In genomic region chr12:113157002-113157401, GRCm38 (mm10) we compare ENCODE assay signal across 8 mouse cellular contexts. TPM values are rescaled to one million over a fixed set of nuclear protein-coding genes. Genes with fewer than 3 reads are reported as not detected.
A peak's percentile ranks its signal among the peaks of the same experiment; 100 is the strongest.
DNase-seq lines count a peak whose midpoint lies in the region; ATAC-seq lines count a peak whose summit lies in the region.

No protein-coding gene starts in this region.

- WGBS in embryonic facial prominence, embryonic 11.5 days, result 37% methylated on average over 8 of the region's 8 CpGs
- WGBS in hindbrain, embryonic 16.5 days, result 31% methylated on average over 8 of the region's 8 CpGs

- H3K9ac ChIP-seq in embryonic facial prominence, embryonic 11.5 days (replicated peaks; ENCODE audit: low read length), result peak overlapping the region; percentile 52
- H3K9ac ChIP-seq in hindbrain, embryonic 16.5 days (ENCODE audit: low read depth, low read length), result peak overlapping the region; percentile 67; the same call in 1 of the 2 replicates

- no peak for ATAC-seq in embryonic facial prominence, embryonic 11.5 days (replicated peaks; ENCODE audit: insufficient number of reproducible peaks, low FRiP score, low TSS enrichment, low read depth)
- ATAC-seq in hindbrain, embryonic 16.5 days, result no peak
- no peak for ATAC-seq in megakaryocyte-erythroid progenitor cell, adult 5-6 weeks (replicated peaks; ENCODE audit: low FRiP score, low TSS enrichment, poor library complexity, severe bottlenecking)

- peaks cover 2% of the 10 kb centered on the region; the same call in 1 of the 2 replicates for H3K27me3 ChIP-seq in embryonic facial prominence, embryonic 11.5 days (ENCODE audit: control insufficient read depth, insufficient read depth, low read length)
- H3K27me3 ChIP-seq in hindbrain, embryonic 16.5 days (replicated peaks; ENCODE audit: control insufficient read depth, insufficient read depth, low read length), result peaks cover 7% of the 10 kb centered on the region

- no peaks in the 10 kb centered on the region for H3K36me3 ChIP-seq in embryonic facial prominence, embryonic 11.5 days (replicated peaks; ENCODE audit: control insufficient read depth, insufficient read depth, low read depth, low read length)
- H3K36me3 ChIP-seq in hindbrain, embryonic 16.5 days (ENCODE audit: control insufficient read depth, insufficient read depth, low read length), result no peaks in the 10 kb centered on the region

- H3K27ac ChIP-seq in embryonic facial prominence, embryonic 11.5 days (replicated peaks; ENCODE audit: low read depth, low read length), result no peak overlapping the region
- no peak overlapping the region for H3K27ac ChIP-seq in hindbrain, embryonic 16.5 days (ENCODE audit: low read depth, low read length)

- H3K4me1 ChIP-seq in embryonic facial prominence, embryonic 11.5 days (ENCODE audit: control insufficient read depth, insufficient read depth, low read length), result peaks cover 5% of the 10 kb centered on the region; the same call in 1 of the 2 replicates
- peaks cover 18% of the 10 kb centered on the region for H3K4me1 ChIP-seq in hindbrain, embryonic 16.5 days (ENCODE audit: control insufficient read depth, insufficient read depth, low read depth, low read length)

- DNase-seq in layer of hippocampus, adult 8-10 months (ENCODE audit: low spot score in 2 of 2), result peak; percentile 11 to 43
- DNase-seq in layer of hippocampus, adult 11-12 months (ENCODE audit: low spot score), result no peak
- no peak for DNase-seq in embryonic facial prominence, embryonic 11.5 days (ENCODE audit: low spot score)
- peak; percentile 17 for DNase-seq in naive thymus-derived CD4-positive, alpha-beta T cell, adult 2 months (ENCODE audit: low read depth)
- DNase-seq in natural killer cell, adult 2 months (ENCODE audit: low spot score in 2 of 2), result no peak
- no peak for DNase-seq in T-cell, adult 2 months (ENCODE audit: low spot score)

- peak overlapping the region; percentile 62 for H3K4me3 ChIP-seq in embryonic facial prominence, embryonic 11.5 days (ENCODE audit: low read depth, low read length)
- peak overlapping the region; percentile 74 for H3K4me3 ChIP-seq in hindbrain, embryonic 16.5 days (ENCODE audit: low read length)

- no peaks in the 10 kb centered on the region for H3K9me3 ChIP-seq in embryonic facial prominence, embryonic 11.5 days (replicated peaks; ENCODE audit: control insufficient read depth, low read length)
- H3K9me3 ChIP-seq in hindbrain, embryonic 16.5 days (ENCODE audit: control insufficient read depth, low read length), result no peaks in the 10 kb centered on the region

- peak overlapping the region; percentile 76 for H3K4me2 ChIP-seq in embryonic facial prominence, embryonic 11.5 days (ENCODE audit: low read depth, low read length)
- peak overlapping the region; percentile 93 for H3K4me2 ChIP-seq in hindbrain, embryonic 16.5 days (ENCODE audit: low read length)

RNA-seq across cellular contexts. Expression of gene Tedc1, which starts 0.8 kb away (rescaled TPM):
- 1 to 10 TPM; 1.2 to 2.2 (median 1.4) TPM for total RNA-seq in layer of hippocampus, adult 8-10 months (2022)
- 26.4 and 27.4 TPM in 2 replicates for polyA plus RNA-seq in embryonic facial prominence, embryonic 11.5 days (2014; fragmentation: Nextera tagmentation; extraction: Ambion mirVana)
- 14.5 and 18.3 TPM in 2 replicates for polyA plus RNA-seq in hindbrain, embryonic 16.5 days (2015; fragmentation: Nextera tagmentation; extraction: Ambion mirVana)
- total RNA-seq in megakaryocyte-erythroid progenitor cell, adult 5-6 weeks (2014; fragmentation: Nextera tagmentation), result 13.5 and 29.1 TPM in 2 replicates
- 10.7 and 15.7 TPM in 2 replicates for total RNA-seq in megakaryocyte-erythroid progenitor cell, adult 5-6 weeks (2017)

RNA-seq across cellular contexts. Expression of gene Crip1, which starts 10.9 kb away (rescaled TPM):
- 10 to 100 TPM; 10.9 to 27.6 (median 18.7) TPM for total RNA-seq in layer of hippocampus, adult 8-10 months (2022)
- 63.5 and 72.1 TPM in 2 replicates for polyA plus RNA-seq in embryonic facial prominence, embryonic 11.5 days (2014; fragmentation: Nextera tagmentation; extraction: Ambion mirVana)
- 29.8 and 40.7 TPM in 2 replicates for polyA plus RNA-seq in hindbrain, embryonic 16.5 days (2015; fragmentation: Nextera tagmentation; extraction: Ambion mirVana)
- 248 and 286 TPM in 2 replicates for total RNA-seq in megakaryocyte-erythroid progenitor cell, adult 5-6 weeks (2014; fragmentation: Nextera tagmentation)
- 191 and 258 TPM in 2 replicates for total RNA-seq in megakaryocyte-erythroid progenitor cell, adult 5-6 weeks (2017)

RNA-seq across cellular contexts. Expression of gene Crip2, which starts 17.0 kb away (rescaled TPM):
- 10 to 100 TPM; 75.5 to 95.0 (median 89.1) TPM for total RNA-seq in layer of hippocampus, adult 8-10 months (2022)
- polyA plus RNA-seq in embryonic facial prominence, embryonic 11.5 days (2014; fragmentation: Nextera tagmentation; extraction: Ambion mirVana), result 72.7 and 83.3 TPM in 2 replicates
- polyA plus RNA-seq in hindbrain, embryonic 16.5 days (2015; fragmentation: Nextera tagmentation; extraction: Ambion mirVana), result 342 and 346 TPM in 2 replicates
- 26.1 and 45.9 TPM in 2 replicates for total RNA-seq in megakaryocyte-erythroid progenitor cell, adult 5-6 weeks (2014; fragmentation: Nextera tagmentation)
- total RNA-seq in megakaryocyte-erythroid progenitor cell, adult 5-6 weeks (2017), result 11.6 and 18.2 TPM in 2 replicates

RNA-seq across cellular contexts. Expression of gene Tmem121, which starts 28.7 kb away (rescaled TPM):
- total RNA-seq in layer of hippocampus, adult 8-10 months (2022), result 10 to 100 TPM; 17.9 to 23.1 (median 19.9) TPM
- 5.7 and 8.9 TPM in 2 replicates for polyA plus RNA-seq in embryonic facial prominence, embryonic 11.5 days (2014; fragmentation: Nextera tagmentation; extraction: Ambion mirVana)
- 50.8 and 52.2 TPM in 2 replicates for polyA plus RNA-seq in hindbrain, embryonic 16.5 days (2015; fragmentation: Nextera tagmentation; extraction: Ambion mirVana)
- 0.22 and 0.74 TPM in 2 replicates for total RNA-seq in megakaryocyte-erythroid progenitor cell, adult 5-6 weeks (2014; fragmentation: Nextera tagmentation)
- not detected in 2 replicates for total RNA-seq in megakaryocyte-erythroid progenitor cell, adult 5-6 weeks (2017)

RNA-seq across cellular contexts. Expression of gene Mta1, which starts 58.9 kb away (rescaled TPM):
- 10 to 100 TPM; 70.5 to 74.8 (median 72.0) TPM for total RNA-seq in layer of hippocampus, adult 8-10 months (2022)
- 18.7 and 20.7 TPM in 2 replicates for polyA plus RNA-seq in embryonic facial prominence, embryonic 11.5 days (2014; fragmentation: Nextera tagmentation; extraction: Ambion mirVana)
- polyA plus RNA-seq in hindbrain, embryonic 16.5 days (2015; fragmentation: Nextera tagmentation; extraction: Ambion mirVana), result 13.4 and 14.6 TPM in 2 replicates
- 131 and 142 TPM in 2 replicates for total RNA-seq in megakaryocyte-erythroid progenitor cell, adult 5-6 weeks (2014; fragmentation: Nextera tagmentation)
- total RNA-seq in megakaryocyte-erythroid progenitor cell, adult 5-6 weeks (2017), result 30.7 and 54.1 TPM in 2 replicates

Comparison
In these comparisons a context has a peak if more than half of its experiments do, and no peak if none do; other contexts are left out.
1. DNase-seq: peak in layer of hippocampus, adult 8-10 months (2 of 2) and naive thymus-derived CD4-positive, alpha-beta T cell, adult 2 months (single experiment); none in layer of hippocampus, adult 11-12 months (single experiment), embryonic facial prominence, embryonic 11.5 days (single experiment), natural killer cell, adult 2 months (0 of 2) and T-cell, adult 2 months (single experiment).
2. RNA of gene Crip1, which starts 10.9 kb away (total RNA-seq): 191 to 286 TPM in megakaryocyte-erythroid progenitor cell, adult 5-6 weeks; 10.9 to 27.6 TPM in layer of hippocampus, adult 8-10 months; every median in the first group is over 4 times any median in the second.